Mouse (Mus musculus) midbrain, embryonic 11.5 days (tissue): ENCODE results near the gene Hoxa9. TPM values are rescaled to one million over a fixed set of nuclear protein-coding genes. Genes with fewer than 3 reads are reported as not detected.
A peak's percentile ranks its signal among the peaks of the same experiment; 100 is the strongest.

Experiments
- ATAC-seq: fragments of 200-750 bp; cut with Nextera tagmentation; 2 replicates; pipeline ENCODE4 v1.8.0; 2017; ENCODE audit warnings: moderate TSS enrichment, moderate library complexity; ENCODE audit not compliant: low FRiP score
- DNase-seq: peaks from one replicate; pipeline ENCODE4 v3.0.0; 2015; ENCODE audit warnings: low spot score; ENCODE audit errors: missing footprints
- H3K27ac ChIP-seq: fragments of 300-500 bp; sonication (generic); 2 replicates; pipeline ENCODE4 v1.5.1; 2014; ENCODE audit warnings: low read depth, low read length
- H3K27me3 ChIP-seq: fragments of 300-500 bp; sonication (generic); 2 replicates; pipeline ENCODE4 v1.6.1; 2014; ENCODE audit warnings: mild to moderate bottlenecking, low read length, moderate library complexity, mixed read lengths; ENCODE audit not compliant: control insufficient read depth, insufficient read depth
- H3K36me3 ChIP-seq: fragments of 300-500 bp; sonication (generic); 2 replicates; pipeline ENCODE4 v1.6.1; 2014; ENCODE audit warnings: mild to moderate bottlenecking, low read length, moderate library complexity, mixed read lengths; ENCODE audit not compliant: control insufficient read depth, insufficient read depth
- H3K4me1 ChIP-seq: fragments of 300-500 bp; sonication (generic); 2 replicates; pipeline ENCODE4 v1.6.1; 2014; ENCODE audit warnings: low read length; ENCODE audit not compliant: control insufficient read depth, insufficient read depth
- H3K4me2 ChIP-seq: fragments of 300-500 bp; sonication (generic); 2 replicates; pipeline ENCODE4 v1.6.1; 2014; ENCODE audit warnings: mild to moderate bottlenecking, moderate library complexity
- H3K4me3 ChIP-seq: fragments of 300-500 bp; sonication (generic); 2 replicates; pipeline ENCODE4 v1.5.1; 2014; ENCODE audit warnings: low read depth, low read length
- H3K9ac ChIP-seq: fragments of 300-500 bp; sonication (generic); 2 replicates; pipeline ENCODE4 v1.6.1; 2014; ENCODE audit warnings: low read length
- H3K9me3 ChIP-seq: fragments of 300-500 bp; sonication (generic); 2 replicates; pipeline ENCODE4 v1.6.1; 2016; ENCODE audit warnings: low read length; ENCODE audit not compliant: control insufficient read depth
- WGBS: fragments of 180-500 bp; shearing (Covaris S2); extraction: QIAGEN DNeasy Blood & Tissue Kit; methylation state at CpG from one replicate; pipeline ENCODE4 v1.1.7; 2014; 5-methylcytosine and 5-hydroxymethylcytosine counted together
- polyA plus RNA-seq: library from polyadenylated mRNA; unstranded; fragments of >200 nt; fragmentation: Nextera tagmentation; extraction: Ambion mirVana; gene quantifications from 2 replicates; pipeline ENCODE4 v1.2.1, GENCODE M21; 2014

Hoxa9 gene
- polyA plus RNA-seq, 1 experiment from 2014 or later, result not detected

DNA sequence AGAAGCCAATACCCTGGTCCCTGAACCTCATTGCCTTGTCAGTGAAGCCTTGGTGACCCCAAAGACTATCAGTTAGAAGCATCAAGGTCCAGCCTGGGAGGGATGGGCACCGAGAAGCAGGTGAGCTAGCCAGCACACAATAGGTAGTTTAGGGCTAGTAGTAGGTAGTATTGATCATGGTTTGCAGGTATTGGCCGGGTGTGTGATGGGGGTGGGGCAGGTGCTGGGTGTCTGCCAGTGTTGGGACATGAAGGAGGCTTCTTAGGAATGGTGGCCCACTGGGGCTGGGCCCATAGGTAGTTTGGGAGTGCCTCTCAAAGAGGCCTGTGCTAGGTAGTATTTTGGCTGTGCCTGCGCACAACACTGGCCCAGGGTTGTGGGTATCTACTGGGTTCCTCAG is 15.8 kb downstream of the Hoxa9 start:
- no peak overlapping the region for H3K27ac ChIP-seq
- peaks cover 100% of the 10 kb centered on the region for H3K27me3 ChIP-seq
- no peak overlapping the region for H3K4me2 ChIP-seq
- no peak overlapping the region for H3K9ac ChIP-seq
- 25% methylated on average over 3 of the region's 3 CpGs for WGBS
- no peaks in the 10 kb centered on the region for H3K9me3 ChIP-seq
- ATAC-seq (no peak), DNase-seq (no peak)
- H3K36me3 ChIP-seq, result no peaks in the 10 kb centered on the region
- no peak overlapping the region for H3K4me3 ChIP-seq
- H3K4me1 ChIP-seq, result peaks cover 8% of the 10 kb centered on the region

DNA sequence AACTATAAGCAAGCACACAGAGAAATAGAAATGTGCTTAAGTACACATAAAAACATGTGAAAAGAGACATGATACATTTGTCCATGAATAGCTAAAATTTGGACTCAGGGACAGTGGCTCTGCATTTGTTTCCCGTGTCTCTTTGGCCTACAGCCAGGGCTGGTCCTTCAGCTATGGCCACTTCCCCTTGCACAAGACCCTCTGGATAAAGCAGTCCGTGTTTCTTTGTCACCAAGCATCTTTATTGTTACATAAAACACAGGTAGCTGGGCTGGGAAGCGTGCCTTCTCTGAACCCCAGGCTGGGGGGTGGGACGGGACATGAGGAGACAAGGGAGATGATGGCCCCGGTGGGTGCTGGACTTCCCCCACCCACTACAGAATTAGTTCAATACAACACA is 16.6 kb downstream of the Hoxa9 start:
- DNase-seq (no peak), ATAC-seq (no peak)
- Histone ChIP-seq H3K27me3 (peaks cover 100% of the 10 kb centered on the region), H3K36me3 (no peaks in the 10 kb centered on the region), H3K27ac (no peak overlapping the region), H3K9me3 (no peaks in the 10 kb centered on the region), H3K4me1 (peaks cover 8% of the 10 kb centered on the region), H3K9ac (no peak overlapping the region), H3K4me2 (no peak overlapping the region), H3K4me3 (no peak overlapping the region)
- WGBS, result 9% methylated on average over 5 of the region's 5 CpGs

DNA sequence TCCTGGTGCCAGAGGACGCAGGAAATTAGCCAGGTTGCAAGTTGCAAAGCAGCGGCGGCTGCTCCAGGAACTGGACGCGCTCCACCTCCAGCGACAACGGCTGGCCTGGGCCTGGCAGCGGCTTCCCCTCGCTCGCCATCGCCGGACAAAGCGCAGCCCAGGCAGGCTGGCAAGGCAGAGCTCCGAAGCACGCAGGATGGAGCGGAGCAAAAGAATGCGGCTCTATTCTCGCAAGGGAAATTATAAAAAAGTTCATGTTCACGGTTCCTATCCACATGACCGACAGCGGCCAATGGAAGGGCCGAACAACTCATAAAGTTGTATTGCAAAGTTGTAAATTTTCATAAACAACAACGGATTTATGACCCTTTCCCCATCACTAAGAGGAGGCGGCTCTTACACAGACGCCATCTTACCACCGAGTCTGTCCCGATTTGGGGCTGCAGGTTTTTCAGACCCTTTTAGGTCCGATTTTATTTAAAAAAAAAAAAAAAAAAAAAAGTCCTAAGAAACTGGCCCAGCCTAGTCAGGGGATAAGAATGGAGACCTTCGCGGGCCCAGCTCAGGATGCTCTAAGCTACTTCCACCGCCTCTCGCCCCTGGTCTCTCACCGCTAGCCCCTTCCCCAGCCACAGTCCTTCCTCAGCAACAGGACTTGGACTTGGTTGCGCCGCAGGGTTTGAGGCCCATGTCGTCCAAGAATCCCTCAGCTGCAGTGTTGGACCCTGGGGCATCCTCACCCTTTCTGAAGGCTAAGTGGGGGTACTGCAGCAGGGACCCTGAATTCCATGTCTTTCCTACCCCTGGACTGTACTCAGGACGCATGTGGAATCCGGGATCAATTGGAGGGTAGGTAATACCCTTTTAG is 17.5 kb downstream of the Hoxa9 start, which contains the start of the genes Hoxa3 and Gm28308:
TSS of gene Hoxa3 (minus strand) at position 218 of the 868 bp plus-strand sequence.
TSS of gene Gm28308 (minus strand) at position 221 of the 868 bp plus-strand sequence.
- DNase-seq, result no peak

GRCm38 (mm10) chr6:52212556-52213118 is 18.3 kb downstream of the Hoxa9 start:
- H3K4me1 ChIP-seq, result peaks cover 8% of the 10 kb centered on the region
- no peak overlapping the region for H3K4me2 ChIP-seq
- no peak overlapping the region for H3K4me3 ChIP-seq
- ATAC-seq, result no peak
- peaks cover 100% of the 10 kb centered on the region for H3K27me3 ChIP-seq
- H3K9me3 ChIP-seq, result no peaks in the 10 kb centered on the region
- WGBS, result 1% methylated on average over 22 of the region's 22 CpGs
- H3K27ac ChIP-seq, result no peak overlapping the region
- no peaks in the 10 kb centered on the region for H3K36me3 ChIP-seq
- DNase-seq, result no peak
- no peak overlapping the region for H3K9ac ChIP-seq

More for the DNA sequence above, 17.5 kb downstream of the Hoxa9 start, which contains the start of the genes Hoxa3 and Gm28308:
- 2% methylated on average over 38 of the region's 38 CpGs for WGBS
- Histone ChIP-seq H3K9me3 (no peaks in the 10 kb centered on the region), H3K36me3 (no peaks in the 10 kb centered on the region), H3K4me3 (no peak within 1 kb of the TSS), H3K4me2 (no peak within 1 kb of the TSS), H3K27ac (no peak within 1 kb of the TSS), H3K27me3 (peaks cover 100% of the 10 kb centered on the region), H3K9ac (no peak within 1 kb of the TSS), H3K4me1 (peaks cover 8% of the 10 kb centered on the region)
- ATAC-seq, result no peak

DNA sequence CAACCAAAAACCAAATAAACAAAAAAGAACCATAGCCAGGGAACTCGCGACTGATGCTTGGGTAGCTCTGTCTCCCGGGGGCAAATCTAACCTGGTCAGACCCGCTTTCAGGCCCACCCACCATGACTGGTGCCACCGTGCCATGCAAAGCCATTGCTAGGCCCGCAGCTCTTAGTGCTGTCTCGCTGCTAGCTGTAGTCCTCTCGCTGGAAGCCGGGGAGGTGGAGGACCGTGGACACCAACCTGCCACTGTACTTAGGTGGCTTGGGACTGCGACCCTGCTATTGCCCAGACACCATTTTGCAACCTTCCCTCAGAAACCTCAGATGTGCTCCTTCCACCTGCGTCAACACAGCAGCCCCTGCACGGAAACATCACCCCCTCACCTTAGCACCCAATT is 18.9 kb downstream of the Hoxa9 start:
- Histone ChIP-seq H3K9ac (no peak overlapping the region), H3K27me3 (peaks cover 100% of the 10 kb centered on the region), H3K27ac (no peak overlapping the region), H3K4me3 (no peak overlapping the region), H3K9me3 (no peaks in the 10 kb centered on the region), H3K36me3 (no peaks in the 10 kb centered on the region), H3K4me2 (no peak overlapping the region), H3K4me1 (peaks cover 2% of the 10 kb centered on the region)
- 3% methylated on average over 13 of the region's 13 CpGs for WGBS
- DNase-seq, result no peak
- no peak for ATAC-seq

DNA sequence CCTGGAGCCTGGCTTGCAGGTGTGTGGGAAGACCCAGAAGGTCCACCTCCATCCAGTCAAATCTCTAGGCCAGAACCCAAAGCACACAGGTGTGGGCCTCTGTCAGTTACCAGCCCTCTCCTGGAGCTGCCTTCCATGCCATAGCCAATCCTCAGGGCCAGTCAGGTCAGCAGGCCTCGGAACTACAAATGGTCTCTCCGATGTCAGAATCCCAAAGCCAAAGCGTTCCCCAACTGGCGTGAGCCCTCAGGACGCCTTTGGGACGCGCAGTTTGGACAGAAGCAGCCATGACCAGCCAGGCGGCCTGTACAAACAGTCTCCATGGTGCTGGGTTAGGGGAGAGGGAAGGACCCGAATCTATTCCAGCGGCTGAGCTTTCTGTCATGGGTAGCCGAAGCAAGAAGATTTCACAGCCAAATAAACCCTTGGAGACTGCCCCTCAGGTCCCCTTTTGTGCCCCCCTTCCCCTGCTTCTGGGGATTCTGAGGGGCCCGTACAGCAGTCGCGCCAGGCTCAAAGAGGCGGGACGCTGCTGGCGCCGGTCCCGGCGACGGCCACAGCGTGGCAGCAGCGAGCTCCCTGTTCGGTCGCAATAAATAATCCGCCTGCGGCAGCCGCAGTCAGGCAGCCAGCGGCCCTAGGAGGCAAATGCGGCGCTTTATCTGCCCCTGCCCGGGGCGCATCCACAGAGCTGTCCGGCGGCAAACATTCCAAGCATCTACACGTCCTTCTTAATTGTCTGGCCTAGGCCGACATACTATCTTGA is 19.5 kb downstream of the Hoxa9 start:
- H3K9me3 ChIP-seq, result no peaks in the 10 kb centered on the region
- no peaks in the 10 kb centered on the region; the same call in 1 of the 2 replicates for H3K4me1 ChIP-seq
- no peak overlapping the region for H3K9ac ChIP-seq
- H3K4me3 ChIP-seq, result no peak overlapping the region
- peaks cover 100% of the 10 kb centered on the region for H3K27me3 ChIP-seq
- DNase-seq, result peak; percentile 99
- ATAC-seq, result peak; percentile 58; the same call in 1 of the 2 replicates
- no peak overlapping the region for H3K27ac ChIP-seq
- H3K36me3 ChIP-seq, result no peaks in the 10 kb centered on the region
- H3K4me2 ChIP-seq, result no peak overlapping the region
- WGBS, result under 1% methylated on average over 37 of the region's 37 CpGs

DNA sequence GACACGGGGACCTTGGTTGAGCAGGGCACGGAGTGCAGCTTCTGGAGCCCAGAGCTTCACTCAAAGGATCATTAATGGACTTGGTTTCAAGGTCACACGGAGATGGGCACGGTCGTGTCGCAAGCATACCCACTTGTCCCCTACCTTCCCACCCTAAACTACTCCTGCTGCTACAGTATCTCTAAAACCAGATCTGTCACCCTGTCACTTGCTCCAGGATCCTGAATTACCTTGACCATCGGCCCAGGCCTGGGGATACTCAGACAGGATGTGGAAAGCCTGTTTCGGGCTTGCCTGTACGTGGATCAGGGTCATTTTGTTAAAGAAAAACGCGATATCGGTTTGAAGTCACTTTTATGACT is 21.2 kb downstream of the Hoxa9 start:
- Histone ChIP-seq H3K27me3 (peaks cover 100% of the 10 kb centered on the region), H3K4me2 (no peak overlapping the region), H3K4me1 (no peaks in the 10 kb centered on the region; the same call in 1 of the 2 replicates), H3K4me3 (no peak overlapping the region), H3K9ac (no peak overlapping the region), H3K36me3 (no peaks in the 10 kb centered on the region), H3K27ac (no peak overlapping the region), H3K9me3 (no peaks in the 10 kb centered on the region)
- 7% methylated on average over 12 of the region's 12 CpGs for WGBS
- ATAC-seq, result no peak
- no peak for DNase-seq

DNA sequence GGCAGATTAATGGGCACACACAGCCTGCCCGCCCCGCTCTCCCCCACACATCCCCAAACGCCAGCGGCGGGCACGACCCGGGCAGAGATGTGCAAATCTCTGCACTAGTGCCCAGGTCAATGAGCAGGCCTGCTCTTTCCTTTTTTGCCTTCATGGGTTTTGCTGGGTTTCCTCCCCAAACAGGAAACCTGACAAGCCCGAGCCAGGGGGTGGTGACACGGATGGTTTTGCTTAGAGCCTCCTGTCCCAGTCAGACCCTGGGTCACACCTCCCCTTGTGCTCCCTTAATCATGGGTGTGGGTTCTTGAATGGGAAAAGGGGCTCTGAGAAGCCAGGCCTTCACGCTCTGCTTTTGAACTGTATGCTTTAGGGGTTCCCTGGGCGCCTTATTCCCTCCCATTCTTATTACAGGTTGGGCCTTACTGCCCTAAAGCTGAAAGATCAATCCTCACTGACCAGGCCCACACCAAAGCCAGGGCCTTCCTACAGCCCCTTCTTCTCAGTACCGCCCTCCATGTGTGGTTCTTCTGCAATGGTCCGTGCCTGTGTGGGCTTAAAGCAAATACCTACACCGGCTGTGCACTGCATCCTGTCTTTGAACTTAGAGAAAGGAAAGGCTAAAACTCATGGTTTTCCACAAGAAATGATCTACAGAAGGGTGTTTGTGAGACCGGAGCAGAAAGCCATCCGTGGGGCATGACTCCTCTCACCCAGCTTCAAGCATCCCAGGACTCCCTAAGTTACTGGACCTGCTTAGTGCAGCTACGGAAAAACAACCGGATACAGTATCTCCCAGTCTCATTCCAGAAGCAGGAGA is 21.8 kb downstream of the Hoxa9 start:
- no peak for ATAC-seq
- Histone ChIP-seq H3K27ac (no peak overlapping the region), H3K36me3 (no peaks in the 10 kb centered on the region), H3K27me3 (peaks cover 100% of the 10 kb centered on the region), H3K4me1 (peaks cover 4% of the 10 kb centered on the region), H3K9ac (no peak overlapping the region), H3K4me2 (no peak overlapping the region), H3K4me3 (no peak overlapping the region), H3K9me3 (no peaks in the 10 kb centered on the region)
- WGBS, result 2% methylated on average over 18 of the region's 18 CpGs
- DNase-seq, result peak; percentile 94
